8 mouse cellular contexts compared by ENCODE assay signal in genomic region chr12:108292957-108293356, GRCm38 (mm10). TPM values are rescaled to one million over a fixed set of nuclear protein-coding genes. Genes with fewer than 3 reads are reported as not detected.
DNase-seq lines count a peak whose midpoint lies in the region; ATAC-seq lines count a peak whose summit lies in the region.

No protein-coding gene starts in this region.

- H3K27ac ChIP-seq in forebrain, embryonic 12.5 days: 0 out of 2 replicates have a peak overlapping the region, but pooled peaks have one; percentile 50
- H3K27ac ChIP-seq in lung, embryonic 15.5 days: no peak overlapping the region

- ATAC-seq in forebrain, embryonic 12.5 days (ENCODE audit: low FRiP score): peak; percentile 68
- no peak for ATAC-seq in lung, embryonic 15.5 days (ENCODE audit: borderline replicate concordance, extremely low read depth, low FRiP score, low TSS enrichment)

- DNase-seq in MEL-GATA-1-ER (ENCODE audit: extremely low read depth, low read depth): peak; percentile 30
- peak; percentile 13 for DNase-seq in c-Kit-negative CD71-positive TER-119-positive erythroid progenitor cells, embryonic 14.5 days (ENCODE audit: low read depth, low spot score)
- peak; percentile 85 for DNase-seq in heart, postnatal 4 days
- DNase-seq in layer of hippocampus, adult 18-20 months (ENCODE audit: low spot score in 2 of 2): peak; percentile 39 to 82
- DNase-seq in retina, postnatal 1 day: peak; percentile 85
- peak; percentile 62 for DNase-seq in urinary bladder, postnatal 25 days (ENCODE audit: low spot score)

- H3K36me3 ChIP-seq in forebrain, embryonic 12.5 days (replicated peaks): no peaks in the 10 kb centered on the region
- H3K36me3 ChIP-seq in lung, embryonic 15.5 days: no peaks in the 10 kb centered on the region

- 4% methylated on average over 8 of the region's 8 CpGs for WGBS in forebrain, embryonic 12.5 days
- 4% methylated on average over 8 of the region's 8 CpGs for WGBS in lung, embryonic 15.5 days

- H3K9me3 ChIP-seq in forebrain, embryonic 12.5 days: no peaks in the 10 kb centered on the region
- no peaks in the 10 kb centered on the region for H3K9me3 ChIP-seq in lung, embryonic 15.5 days

- H3K9ac ChIP-seq in forebrain, embryonic 12.5 days: 0 out of 2 replicates have a peak overlapping the region, but pooled peaks have one; percentile 12
- H3K9ac ChIP-seq in lung, embryonic 15.5 days: no peak overlapping the region

- peaks cover 12% of the 10 kb centered on the region for H3K4me1 ChIP-seq in forebrain, embryonic 12.5 days
- peaks cover 5% of the 10 kb centered on the region for H3K4me1 ChIP-seq in lung, embryonic 15.5 days

- no peak overlapping the region for H3K4me3 ChIP-seq in forebrain, embryonic 12.5 days (replicated peaks)
- H3K4me3 ChIP-seq in lung, embryonic 15.5 days: no peak overlapping the region

- H3K4me2 ChIP-seq in forebrain, embryonic 12.5 days: peak overlapping the region; percentile 39
- H3K4me2 ChIP-seq in lung, embryonic 15.5 days: peak overlapping the region; percentile 4; the same call in 1 of the 2 replicates

- H3K27me3 ChIP-seq in forebrain, embryonic 12.5 days: no peaks in the 10 kb centered on the region; the same call in 1 of the 2 replicates
- no peaks in the 10 kb centered on the region for H3K27me3 ChIP-seq in lung, embryonic 15.5 days

RNA-seq across cellular contexts. Expression of gene Hhipl1, which starts 13.1 kb away (rescaled TPM):
- polyA plus RNA-seq in forebrain, embryonic 12.5 days (2016; fragmentation: Nextera tagmentation; extraction: Ambion mirVana): 3.3 and 3.5 TPM in 2 replicates
- total RNA-seq in heart, postnatal 4 days (2021): 1 to 10 TPM; 2.5 to 2.8 TPM
- 1 to 10 TPM; 6.1 to 6.4 TPM for total RNA-seq in layer of hippocampus, adult 18-20 months (2021)
- 0.89 and 1.0 TPM in 2 replicates for polyA plus RNA-seq in lung, embryonic 15.5 days (2015; fragmentation: Nextera tagmentation; extraction: Ambion mirVana)

RNA-seq across cellular contexts. Expression of gene Ccdc85c, which starts 17.7 kb away (rescaled TPM):
- 10.7 and 14.7 TPM in 2 replicates for polyA plus RNA-seq in forebrain, embryonic 12.5 days (2016; fragmentation: Nextera tagmentation; extraction: Ambion mirVana)
- 10 to 100 TPM; 35.2 to 37.2 TPM for total RNA-seq in heart, postnatal 4 days (2021)
- 10 to 100 TPM; 66.1 to 72.5 TPM for total RNA-seq in layer of hippocampus, adult 18-20 months (2021)
- 4.9 and 6.1 TPM in 2 replicates for polyA plus RNA-seq in lung, embryonic 15.5 days (2015; fragmentation: Nextera tagmentation; extraction: Ambion mirVana)

RNA-seq across cellular contexts. Expression of gene Cyp46a1, which starts 41.2 kb away (rescaled TPM):
- 24.4 and 24.6 TPM in 2 replicates for polyA plus RNA-seq in forebrain, embryonic 12.5 days (2016; fragmentation: Nextera tagmentation; extraction: Ambion mirVana)
- 1 to 10 TPM; 2.5 to 3.3 TPM for total RNA-seq in heart, postnatal 4 days (2021)
- 100 to 1,000 TPM; 159 to 175 TPM for total RNA-seq in layer of hippocampus, adult 18-20 months (2021)
- polyA plus RNA-seq in lung, embryonic 15.5 days (2015; fragmentation: Nextera tagmentation; extraction: Ambion mirVana): 6.3 and 6.6 TPM in 2 replicates

Comparison
In these comparisons a context has a peak if more than half of its experiments do, and no peak if none do; other contexts are left out.
1. DNase-seq: peak in every context shown above with its lines; median percentile 85 in heart, postnatal 4 days; 85 in retina, postnatal 1 day; 62 in urinary bladder, postnatal 25 days; 60 in layer of hippocampus, adult 18-20 months; 30 in MEL-GATA-1-ER; 13 in c-Kit-negative CD71-positive TER-119-positive erythroid progenitor cells, embryonic 14.5 days.
2. RNA of gene Cyp46a1, which starts 41.2 kb away (total RNA-seq): 159 to 175 TPM in layer of hippocampus, adult 18-20 months; 2.5 to 3.3 TPM in heart, postnatal 4 days; every median in the first group is over 10 times any median in the second.